Mouse (Mus musculus): ENCODE measurements at regions not wholly inside any gene's neighbourhood (a gene's known extent, or its start where the extent isn't known, plus 50 kb on each side); places are given as distances from the start of the nearest gene placed in this dataset.
A peak's percentile ranks its signal among the peaks of the same experiment; 100 is the strongest.

DNA sequence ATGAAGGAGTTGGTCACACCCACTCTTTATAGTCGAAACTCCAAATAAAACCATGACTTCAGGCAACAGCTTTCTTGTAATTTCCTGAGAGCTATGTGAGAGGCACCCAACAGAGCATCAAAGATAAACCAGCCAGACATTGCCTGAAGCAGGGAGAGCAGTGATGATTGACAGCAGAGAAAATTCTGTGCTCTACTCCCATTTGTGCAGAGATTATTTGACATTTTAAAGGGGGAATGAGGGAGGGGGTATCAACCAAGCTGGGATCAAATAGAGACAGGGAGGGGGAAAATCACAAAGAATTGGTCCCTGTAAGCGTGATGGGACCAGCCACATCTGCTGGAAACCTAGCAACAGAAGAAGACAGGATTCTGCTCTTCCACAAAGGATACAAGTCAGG, 1091.4 kb upstream of the Cdh9 start:
- WGBS: 65% methylated on average over 2 of the region's 2 CpGs
- Histone ChIP-seq H3K27me3 (ENCODE audit: control insufficient read depth, insufficient read depth, low read length) (no peaks in the 10 kb centered on the region), H3K27ac (ENCODE audit: low read depth, low read length) (no peak overlapping the region), H3K4me2 (replicated peaks; ENCODE audit: low read depth, low read length) (no peak overlapping the region), H3K9ac (ENCODE audit: low read depth, low read length) (no peak overlapping the region), H3K36me3 (ENCODE audit: control insufficient read depth, insufficient read depth, low read length) (no peaks in the 10 kb centered on the region), H3K4me3 (ENCODE audit: low read depth, low read length) (no peak overlapping the region), H3K9me3 (ENCODE audit: control insufficient read depth, low read length) (no peaks in the 10 kb centered on the region), H3K4me1 (replicated peaks; ENCODE audit: control insufficient read depth, insufficient read depth, low read length) (no peaks in the 10 kb centered on the region)
- DNase-seq (ENCODE audit: low spot score) (no peak), ATAC-seq (ENCODE audit: low FRiP score) (peak; percentile 43; the same call in 1 of the 2 replicates)

DNA sequence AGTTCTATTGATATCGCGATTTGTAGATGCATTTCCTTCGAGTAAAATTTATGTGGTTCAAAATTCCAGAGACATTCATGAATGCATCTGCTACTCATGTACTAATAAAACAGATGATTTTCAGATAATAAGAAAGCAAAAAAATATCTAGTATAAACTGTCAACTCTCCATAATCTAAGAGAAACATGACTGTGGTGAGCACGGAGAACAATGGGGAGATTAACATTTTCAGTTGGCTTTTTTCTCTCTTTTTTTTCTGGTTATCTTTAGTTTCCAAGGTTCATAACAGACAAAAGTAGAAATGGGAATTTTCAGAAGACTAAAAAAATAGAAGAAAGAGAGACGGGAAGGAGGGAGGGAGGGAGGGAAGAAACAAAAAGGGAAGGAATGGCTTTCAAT, 1079.8 kb upstream of the Cdh9 start:
- H3K4me3 ChIP-seq (ENCODE audit: low read depth, low read length): no peak overlapping the region
- ATAC-seq (ENCODE audit: low FRiP score): no peak
- H3K9ac ChIP-seq (ENCODE audit: low read depth, low read length): no peak overlapping the region
- no peaks in the 10 kb centered on the region for H3K4me1 ChIP-seq (replicated peaks; ENCODE audit: control insufficient read depth, insufficient read depth, low read length)
- no peak overlapping the region for H3K4me2 ChIP-seq (replicated peaks; ENCODE audit: low read depth, low read length)
- H3K27ac ChIP-seq (ENCODE audit: low read depth, low read length): no peak overlapping the region
- no peaks in the 10 kb centered on the region for H3K36me3 ChIP-seq (ENCODE audit: control insufficient read depth, insufficient read depth, low read length)
- H3K27me3 ChIP-seq (ENCODE audit: control insufficient read depth, insufficient read depth, low read length): no peaks in the 10 kb centered on the region
- no peak for DNase-seq (ENCODE audit: low spot score)
- WGBS: 88% methylated on average over 5 of the region's 5 CpGs
- no peaks in the 10 kb centered on the region for H3K9me3 ChIP-seq (ENCODE audit: control insufficient read depth, low read length)

DNA sequence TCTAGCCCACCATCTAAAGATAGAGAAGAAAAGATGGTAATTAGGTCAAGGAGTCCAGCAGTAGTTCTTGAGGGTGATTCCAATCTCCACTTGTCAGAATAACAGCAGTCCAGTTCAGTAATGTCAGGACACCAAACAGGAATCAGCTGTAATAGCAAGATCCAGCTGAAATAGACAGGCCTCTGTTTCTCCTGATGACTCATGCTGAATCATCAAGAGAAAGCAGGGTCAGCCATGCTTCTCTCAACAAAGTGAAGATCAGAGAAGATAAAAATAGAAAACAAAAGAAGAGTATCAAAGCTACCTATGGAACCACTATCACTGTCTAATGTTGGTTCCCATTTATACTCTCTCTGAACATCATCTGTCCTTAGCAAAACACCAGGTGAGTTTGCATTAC, 1061.8 kb upstream of the Cdh9 start:
- DNase-seq (ENCODE audit: low spot score) (no peak), ATAC-seq (ENCODE audit: low FRiP score) (no peak)
- Histone ChIP-seq H3K27me3 (ENCODE audit: control insufficient read depth, insufficient read depth, low read length) (no peaks in the 10 kb centered on the region), H3K9ac (ENCODE audit: low read depth, low read length) (no peak overlapping the region), H3K4me1 (replicated peaks; ENCODE audit: control insufficient read depth, insufficient read depth, low read length) (no peaks in the 10 kb centered on the region), H3K9me3 (ENCODE audit: control insufficient read depth, low read length) (no peaks in the 10 kb centered on the region), H3K27ac (ENCODE audit: low read depth, low read length) (no peak overlapping the region), H3K4me3 (ENCODE audit: low read depth, low read length) (no peak overlapping the region), H3K36me3 (ENCODE audit: control insufficient read depth, insufficient read depth, low read length) (no peaks in the 10 kb centered on the region), H3K4me2 (replicated peaks; ENCODE audit: low read depth, low read length) (no peak overlapping the region)

DNA sequence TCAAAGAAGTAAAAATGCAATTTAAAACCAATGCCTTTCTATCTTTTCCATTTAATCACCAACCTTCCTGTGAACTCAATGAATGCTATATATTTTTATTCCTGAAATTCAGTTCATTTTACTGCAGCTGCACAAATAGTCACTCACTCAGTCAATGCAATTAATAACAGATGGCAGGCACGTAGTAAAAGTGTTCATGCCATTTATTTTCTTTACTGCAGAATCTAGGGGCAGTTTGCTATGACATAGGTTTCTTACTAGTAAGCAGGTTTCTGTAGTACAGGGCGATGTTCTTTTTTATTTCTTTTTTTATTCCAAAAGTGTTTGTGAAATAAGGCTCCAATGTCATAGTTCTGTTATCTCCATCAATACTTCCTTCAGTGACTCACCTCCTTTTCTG, 1035.8 kb upstream of the Cdh9 start:
- H3K9ac ChIP-seq (ENCODE audit: low read depth, low read length): no peak overlapping the region
- DNase-seq (ENCODE audit: low spot score) (no peak), ATAC-seq (ENCODE audit: low FRiP score) (no peak)
- H3K4me1 ChIP-seq (replicated peaks; ENCODE audit: control insufficient read depth, insufficient read depth, low read length): no peaks in the 10 kb centered on the region
- no peaks in the 10 kb centered on the region for H3K9me3 ChIP-seq (ENCODE audit: control insufficient read depth, low read length)
- H3K27me3 ChIP-seq (ENCODE audit: control insufficient read depth, insufficient read depth, low read length): no peaks in the 10 kb centered on the region
- no peaks in the 10 kb centered on the region for H3K36me3 ChIP-seq (ENCODE audit: control insufficient read depth, insufficient read depth, low read length)
- H3K27ac ChIP-seq (ENCODE audit: low read depth, low read length): no peak overlapping the region
- no peak overlapping the region for H3K4me2 ChIP-seq (replicated peaks; ENCODE audit: low read depth, low read length)
- no peak overlapping the region for H3K4me3 ChIP-seq (ENCODE audit: low read depth, low read length)
- WGBS: 74% methylated on average over 2 of the region's 2 CpGs

DNA sequence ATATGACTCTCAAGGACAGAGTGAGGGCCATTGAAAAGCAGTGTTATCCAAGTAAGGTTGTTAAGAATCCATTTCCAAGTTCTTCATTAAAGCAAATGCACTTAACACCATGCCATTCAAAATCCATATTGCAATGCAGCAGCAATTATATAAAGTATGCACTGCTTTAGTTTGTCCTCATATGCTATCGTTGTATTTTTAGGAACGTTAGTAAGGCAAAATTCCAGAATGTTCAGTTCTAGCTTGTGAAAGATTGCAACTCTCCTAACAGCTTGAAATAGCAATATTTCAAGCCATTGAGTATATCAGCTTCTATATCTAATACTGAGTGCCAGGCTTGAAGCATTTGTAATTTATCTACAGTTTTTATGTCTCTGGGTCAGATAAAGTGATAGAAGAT, 1011.9 kb upstream of the Cdh9 start:
- Histone ChIP-seq H3K36me3 (ENCODE audit: control insufficient read depth, insufficient read depth, low read length) (no peaks in the 10 kb centered on the region), H3K27ac (ENCODE audit: low read depth, low read length) (no peak overlapping the region), H3K27me3 (ENCODE audit: control insufficient read depth, insufficient read depth, low read length) (no peaks in the 10 kb centered on the region), H3K4me1 (replicated peaks; ENCODE audit: control insufficient read depth, insufficient read depth, low read length) (no peaks in the 10 kb centered on the region), H3K4me2 (replicated peaks; ENCODE audit: low read depth, low read length) (no peak overlapping the region), H3K4me3 (ENCODE audit: low read depth, low read length) (no peak overlapping the region), H3K9me3 (ENCODE audit: control insufficient read depth, low read length) (no peaks in the 10 kb centered on the region), H3K9ac (ENCODE audit: low read depth, low read length) (no peak overlapping the region)
- no peak for DNase-seq (ENCODE audit: low spot score)
- no peak for ATAC-seq (ENCODE audit: low FRiP score)
- 98% methylated on average over 2 of the region's 2 CpGs for WGBS

DNA sequence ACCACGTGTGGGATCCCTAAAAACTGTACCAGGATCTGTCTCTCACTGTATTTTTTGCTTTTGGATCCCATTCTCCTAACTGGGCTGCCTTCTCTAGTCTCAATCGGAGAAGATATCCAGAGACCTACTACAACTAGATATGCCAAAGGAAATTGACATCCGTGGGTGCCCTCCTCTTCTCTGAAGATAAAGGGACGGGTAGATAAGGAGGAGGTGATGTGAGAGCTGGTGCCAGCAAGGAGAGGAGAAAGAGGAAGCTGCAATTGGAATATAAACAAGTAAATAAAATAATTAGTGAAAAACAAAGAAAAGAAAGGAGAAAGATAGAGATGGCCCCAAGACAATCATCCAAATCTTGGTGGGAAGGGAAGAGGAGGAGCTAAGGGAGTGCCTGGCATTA, 986.6 kb upstream of the Cdh9 start:
- Histone ChIP-seq H3K9me3 (ENCODE audit: control insufficient read depth, low read length) (no peaks in the 10 kb centered on the region), H3K27ac (ENCODE audit: low read depth, low read length) (no peak overlapping the region), H3K36me3 (ENCODE audit: control insufficient read depth, insufficient read depth, low read length) (no peaks in the 10 kb centered on the region), H3K4me3 (ENCODE audit: low read depth, low read length) (no peak overlapping the region), H3K4me2 (replicated peaks; ENCODE audit: low read depth, low read length) (no peak overlapping the region), H3K4me1 (replicated peaks; ENCODE audit: control insufficient read depth, insufficient read depth, low read length) (no peaks in the 10 kb centered on the region), H3K9ac (ENCODE audit: low read depth, low read length) (no peak overlapping the region), H3K27me3 (ENCODE audit: control insufficient read depth, insufficient read depth, low read length) (no peaks in the 10 kb centered on the region)
- 91% methylated on average over 4 of the region's 4 CpGs for WGBS
- DNase-seq (ENCODE audit: low spot score) (no peak), ATAC-seq (ENCODE audit: low FRiP score) (no peak)

DNA sequence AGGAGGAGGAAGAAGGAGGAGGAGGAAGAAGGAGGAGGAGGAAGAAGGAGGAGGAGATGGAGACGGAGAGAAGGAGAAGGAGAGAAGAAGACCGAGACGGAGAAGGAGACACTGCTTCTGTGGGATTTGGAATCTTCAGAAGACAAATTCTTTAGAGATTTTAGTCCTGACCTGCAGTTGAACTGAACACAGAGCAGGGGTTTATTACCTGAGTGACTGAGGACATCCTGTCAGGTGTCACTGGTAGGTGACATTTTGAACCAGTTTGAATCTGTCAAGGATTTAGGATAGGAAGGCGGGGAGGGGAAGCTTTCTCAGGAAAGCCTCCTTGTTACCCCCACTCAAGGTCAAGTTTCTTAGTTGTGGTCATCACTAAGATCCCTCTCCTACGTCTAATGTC, 985.5 kb upstream of the Cdh9 start:
- Histone ChIP-seq H3K4me2 (replicated peaks; ENCODE audit: low read depth, low read length) (no peak overlapping the region), H3K9ac (ENCODE audit: low read depth, low read length) (no peak overlapping the region), H3K9me3 (ENCODE audit: control insufficient read depth, low read length) (no peaks in the 10 kb centered on the region), H3K4me3 (ENCODE audit: low read depth, low read length) (no peak overlapping the region), H3K27ac (ENCODE audit: low read depth, low read length) (no peak overlapping the region), H3K36me3 (ENCODE audit: control insufficient read depth, insufficient read depth, low read length) (no peaks in the 10 kb centered on the region), H3K27me3 (ENCODE audit: control insufficient read depth, insufficient read depth, low read length) (no peaks in the 10 kb centered on the region), H3K4me1 (replicated peaks; ENCODE audit: control insufficient read depth, insufficient read depth, low read length) (no peaks in the 10 kb centered on the region)
- WGBS: 82% methylated on average over 5 of the region's 5 CpGs
- no peak for ATAC-seq (ENCODE audit: low FRiP score)
- DNase-seq (ENCODE audit: low spot score): peak; percentile 8

All from hindbrain, embryonic 11.5 days (tissue).